ENCODE assay signal across 11 mouse cellular contexts in genomic region chr9:78428185-78428584, GRCm38 (mm10). TPM values are rescaled to one million over a fixed set of nuclear protein-coding genes. Genes with fewer than 3 reads are reported as not detected.
DNase-seq lines count a peak whose midpoint lies in the region; ATAC-seq and TF ChIP-seq lines count a peak whose summit lies in the region.
"Had no signal": no experiment of that assay in that cellular context is flagged by ENCODE, and none has a peak within 500 bp of the region (broad histone marks: within the 10 kb centered on the region; RNA-seq: fewer than 3 reads in every experiment).

No protein-coding gene starts in this region.

- TF ChIP-seq POLR2A in bone marrow, adult 2 months (IDR thresholded peaks at IDR 0.05; ENCODE audit: borderline replicate concordance, control insufficient read depth, low read depth, low read length) = no peak

- ATAC-seq in megakaryocyte-erythroid progenitor cell, adult 5-6 weeks (replicated peaks; ENCODE audit: low FRiP score, low TSS enrichment, poor library complexity, severe bottlenecking) = peak; percentile 50

- H3K27ac ChIP-seq in bone marrow, adult 2 months (ENCODE audit: control insufficient read depth, insufficient read depth, low read depth, low read length, poor library complexity) = peak overlapping the region; percentile 17
- H3K27ac ChIP-seq: hindbrain, embryonic 14.5 days had no signal

- TF ChIP-seq CTCF in bone marrow, adult 2 months (IDR thresholded peaks at IDR 0.05; ENCODE audit: control insufficient read depth, insufficient read depth, low read length) = no peak

- DNase-seq in layer of hippocampus, adult 9-11 months = peak; percentile 43
- DNase-seq in layer of hippocampus, postnatal 25 days (ENCODE audit: extremely low spot score in 1 of 2, low spot score in 1 of 2) = no peak
- DNase-seq in induced T-regulatory cell, adult 2 months (ENCODE audit: low read depth) = peak; percentile 25
- no peak for DNase-seq in frontal cortex, postnatal 25 days (ENCODE audit: low spot score in 2 of 2)
- DNase-seq in layer of hippocampus, adult 18-20 months (ENCODE audit: low spot score in 2 of 2) = no peak
- DNase-seq: gastrocnemius, postnatal 25 days had no signal

- H3K4me1 ChIP-seq in bone marrow, adult 2 months (ENCODE audit: control insufficient read depth, insufficient read depth, low read length) = peaks cover 2% of the 10 kb centered on the region; the same call in 1 of the 2 replicates

- no peak overlapping the region for H3K4me3 ChIP-seq in bone marrow, adult 2 months (replicated peaks; ENCODE audit: control insufficient read depth, low read depth, low read length)

- 17% methylated on average over 6 of the region's 6 CpGs for WGBS in bone marrow, adult 2 months

RNA-seq across cellular contexts. Expression of gene Cgas, which starts 14.9 kb away (rescaled TPM):
- total RNA-seq in layer of hippocampus, postnatal 25 days (2021) = 1 to 10 TPM in 1 of 2 experiments, under 1 TPM in 1; 0.74 to 1.2 TPM
- polyA plus RNA-seq in bone marrow, adult 2 months (2011; ENCODE audit: insufficient read depth, insufficient read length, low replicate concordance, missing spikeins) = 3.1 and 4.7 TPM in 2 replicates
- 7.4 and 7.5 TPM in 2 replicates for total RNA-seq in megakaryocyte-erythroid progenitor cell, adult 5-6 weeks (2014; fragmentation: Nextera tagmentation)
- 6.9 and 8.9 TPM in 2 replicates for total RNA-seq in megakaryocyte-erythroid progenitor cell, adult 5-6 weeks (2017)
- under 1 TPM; 0.51 to 0.69 TPM for total RNA-seq in layer of hippocampus, adult 18-20 months (2021)

RNA-seq across cellular contexts. Expression of gene Mto1, which starts 19.8 kb away (rescaled TPM):
- total RNA-seq in layer of hippocampus, postnatal 25 days (2021) = 10 to 100 TPM; 20.6 to 23.7 TPM
- 10.2 and 24.4 TPM in 2 replicates for polyA plus RNA-seq in bone marrow, adult 2 months (2011; ENCODE audit: insufficient read depth, insufficient read length, low replicate concordance, missing spikeins)
- 30.2 and 38.8 TPM in 2 replicates for total RNA-seq in megakaryocyte-erythroid progenitor cell, adult 5-6 weeks (2014; fragmentation: Nextera tagmentation)
- total RNA-seq in megakaryocyte-erythroid progenitor cell, adult 5-6 weeks (2017) = 45.1 and 55.7 TPM in 2 replicates
- 10 to 100 TPM; 22.4 to 23.2 TPM for total RNA-seq in layer of hippocampus, adult 18-20 months (2021)

RNA-seq across cellular contexts. Expression of gene Gm17324, which starts 20.4 kb away (rescaled TPM):
- total RNA-seq in layer of hippocampus, postnatal 25 days (2021) = 1 to 10 TPM in 1 of 2 experiments, under 1 TPM in 1; 0.89 to 1.1 TPM
- polyA plus RNA-seq in bone marrow, adult 2 months (2011; ENCODE audit: insufficient read depth, insufficient read length, low replicate concordance, missing spikeins) = not detected in 2 replicates
- not detected in 2 replicates for total RNA-seq in megakaryocyte-erythroid progenitor cell, adult 5-6 weeks (2014; fragmentation: Nextera tagmentation)
- 0.65 TPM in 1 of 2 replicates, not detected in the other for total RNA-seq in megakaryocyte-erythroid progenitor cell, adult 5-6 weeks (2017)
- total RNA-seq in layer of hippocampus, adult 18-20 months (2021) = under 1 TPM; 0.82 to 0.86 TPM
- total RNA-seq: adrenal gland, adult 18-20 months; G1E; gastrocnemius, postnatal 25 days had no signal

RNA-seq across cellular contexts. Expression of gene Ddx43, which starts 32.6 kb away (rescaled TPM):
- total RNA-seq in layer of hippocampus, postnatal 25 days (2021) = under 1 TPM in 1 of 2 experiments, not detected in 1; 0.16 TPM
- not detected in 2 replicates for polyA plus RNA-seq in bone marrow, adult 2 months (2011; ENCODE audit: insufficient read depth, insufficient read length, low replicate concordance, missing spikeins)
- not detected in 2 replicates for total RNA-seq in megakaryocyte-erythroid progenitor cell, adult 5-6 weeks (2014; fragmentation: Nextera tagmentation)
- not detected in 2 replicates for total RNA-seq in megakaryocyte-erythroid progenitor cell, adult 5-6 weeks (2017)
- total RNA-seq in layer of hippocampus, adult 18-20 months (2021) = not detected
- total RNA-seq: adrenal gland, adult 18-20 months; gastrocnemius, postnatal 25 days had no signal
- polyA plus RNA-seq: G1E had no signal

RNA-seq across cellular contexts. Expression of gene Ooep, which starts 49.7 kb away (rescaled TPM):
- total RNA-seq in layer of hippocampus, postnatal 25 days (2021) = not detected
- 6.3 TPM in 1 of 2 replicates, not detected in the other for polyA plus RNA-seq in bone marrow, adult 2 months (2011; ENCODE audit: insufficient read depth, insufficient read length, low replicate concordance, missing spikeins)
- not detected in 2 replicates for total RNA-seq in megakaryocyte-erythroid progenitor cell, adult 5-6 weeks (2014; fragmentation: Nextera tagmentation)
- not detected in 2 replicates for total RNA-seq in megakaryocyte-erythroid progenitor cell, adult 5-6 weeks (2017)
- not detected for total RNA-seq in layer of hippocampus, adult 18-20 months (2021)
- total RNA-seq: adrenal gland, adult 18-20 months; G1E had no signal
- polyA plus RNA-seq: G1E had no signal

Comparison
In these comparisons a context has a peak if more than half of its experiments do, and no peak if none do; other contexts are left out.
1. DNase-seq: peak in layer of hippocampus, adult 9-11 months (single experiment) and induced T-regulatory cell, adult 2 months (single experiment); none in layer of hippocampus, postnatal 25 days (0 of 2), frontal cortex, postnatal 25 days (0 of 2) and layer of hippocampus, adult 18-20 months (0 of 2).